Mouse (Mus musculus) bone marrow macrophage, adult 2 months (primary cell): ENCODE data around the gene Fam163a.
A peak's percentile ranks its signal among the peaks of the same experiment; 100 is the strongest.

Experiments used
- CTCF ChIP-seq: IDR thresholded peaks from 2 replicates; pipeline ENCODE4 v1.5.1; 2012; ENCODE audit warnings: low read depth, mild to moderate bottlenecking, low read length, moderate library complexity
- POLR2A ChIP-seq: IDR thresholded peaks from 2 replicates; pipeline ENCODE4 v1.6.1; 2012; ENCODE audit warnings: mild to moderate bottlenecking, low read depth, low read length, borderline replicate concordance

- peak; percentile 45; the same call in 1 of the 2 replicates for TF ChIP-seq CTCF
- no peak for TF ChIP-seq POLR2A
Observed at GRCm38 (mm10) chr1:156229448-156229847, 24.6 kb upstream of the Fam163a start.
